Mouse (Mus musculus) liver, postnatal 0 days (tissue): ENCODE measurements at regions not wholly inside any gene's neighbourhood (a gene's known extent, or its start where the extent isn't known, plus 50 kb on each side); places are given as distances from the start of the nearest gene placed in this dataset.

Source experiments
- CTCF ChIP-seq: sonication (generic); IDR thresholded peaks from 2 replicates; pipeline ENCODE4 v1.5.1; 2016; ENCODE audit warnings: antibody characterized with exemption, low read depth
- EP300 ChIP-seq: IDR thresholded peaks from 2 replicates; pipeline ENCODE4 v1.6.1; 2016; ENCODE audit warnings: antibody characterized with exemption, low read depth, mild to moderate bottlenecking

DNA sequence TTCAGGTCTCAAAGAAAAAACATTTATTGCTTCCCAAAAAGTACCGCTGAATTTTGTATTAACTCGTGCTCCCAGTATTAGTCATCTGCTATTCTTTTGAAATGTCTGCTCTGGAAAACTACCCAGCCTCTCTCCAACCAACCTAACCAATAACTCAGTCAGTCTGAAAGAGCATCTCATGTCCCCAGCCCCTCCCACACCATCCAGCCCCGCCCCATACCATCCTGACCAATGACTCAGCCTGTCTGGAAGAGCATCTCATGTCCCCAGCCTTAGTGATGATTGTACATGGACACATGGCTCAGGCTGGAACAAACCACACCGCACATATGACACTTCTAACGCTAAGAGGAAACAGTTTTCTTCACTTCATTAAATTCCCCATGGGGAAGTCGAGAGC lies 58.1 kb upstream of the Mapk10 start:
- TF ChIP-seq EP300 = no peak
- TF ChIP-seq CTCF = no peak
